Mouse (Mus musculus): ENCODE data around the gene Rnf39.
"Not testable (repeated sequence)": the region's sequence is repeated elsewhere in the genome, so short reads cannot be mapped to it uniquely, and the experiment has no call there.

Gene Rnf39

GRCm38 (mm10) chr17:36981845-36982244 is 39.1 kb downstream of the Rnf39 start:
- DNase-seq (ENCODE audit: extremely low read depth, low read depth), result no peak

GRCm38 (mm10) chr17:36982253-36983155 is 39.8 kb downstream of the Rnf39 start:
- DNase-seq (ENCODE audit: extremely low read depth, low read depth), result no peak

GRCm38 (mm10) chr17:36988475-36988874 is 45.8 kb downstream of the Rnf39 start:
- DNase-seq (ENCODE audit: extremely low read depth, low read depth), result no peak

- DNase-seq (ENCODE audit: extremely low read depth, low read depth), result no peak
Observed at GRCm38 (mm10) chr17:36989437-36989836, 46.7 kb downstream of the Rnf39 start, which contains the start of gene H2-M5. Gene H2-M5, minus strand, starts transcription at chr17:36989537.

GRCm38 (mm10) chr17:36990630-36991029 is 47.9 kb downstream of the Rnf39 start:
- not testable (repeated sequence) for DNase-seq (ENCODE audit: extremely low read depth, low read depth)

GRCm38 (mm10) chr17:36992336-36993104 is 49.8 kb downstream of the Rnf39 start:
- DNase-seq (ENCODE audit: extremely low read depth, low read depth), result peak; percentile 63

- no peak for DNase-seq (ENCODE audit: extremely low read depth, low read depth)
Observed at GRCm38 (mm10) chr17:36993770-36994325, 51.1 kb downstream of the Rnf39 start.

GRCm38 (mm10) chr17:36994528-36994927 is 51.8 kb downstream of the Rnf39 start:
- no peak for DNase-seq (ENCODE audit: extremely low read depth, low read depth)

GRCm38 (mm10) chr17:36995448-36995847 is 52.7 kb downstream of the Rnf39 start:
- DNase-seq (ENCODE audit: extremely low read depth, low read depth), result no peak

GRCm38 (mm10) chr17:36997033-36997735 is 54.5 kb downstream of the Rnf39 start:
- DNase-seq (ENCODE audit: extremely low read depth, low read depth), result peak; percentile 43
